Mouse (Mus musculus): ENCODE measurements around the gene Cyb5b.

Gene Cyb5b

DNA sequence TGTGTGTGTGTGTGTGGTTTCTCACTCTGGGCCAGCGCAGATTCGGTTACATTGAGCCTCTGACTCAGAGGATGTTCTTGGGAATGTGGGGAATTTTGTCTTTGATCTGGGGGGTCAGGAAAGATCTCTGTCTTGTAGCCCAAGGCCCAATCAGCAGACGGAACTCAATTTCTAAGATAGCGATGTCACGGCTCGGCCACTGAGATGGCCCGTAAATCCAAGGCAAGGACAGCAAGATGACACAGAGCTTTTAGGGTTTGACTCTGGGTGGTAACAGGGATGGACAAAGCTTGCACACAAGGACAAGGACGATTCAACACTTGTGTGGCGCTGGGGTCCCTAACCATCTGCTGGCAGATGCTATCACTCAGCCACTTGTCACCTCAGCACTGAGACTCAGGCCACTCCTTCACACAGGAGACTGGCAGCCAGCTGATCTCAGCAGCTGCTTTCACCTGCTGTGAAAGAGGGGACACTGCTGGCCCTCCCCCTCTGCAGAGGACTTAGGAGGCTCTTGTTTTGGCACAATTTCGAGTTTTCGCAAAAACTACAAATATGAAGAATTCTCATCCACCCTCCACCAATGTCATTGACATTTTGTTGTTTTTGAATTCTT is 76.7 kb downstream of the Cyb5b start:
- DNase-seq (ENCODE audit: low spot score): no peak

DNA sequence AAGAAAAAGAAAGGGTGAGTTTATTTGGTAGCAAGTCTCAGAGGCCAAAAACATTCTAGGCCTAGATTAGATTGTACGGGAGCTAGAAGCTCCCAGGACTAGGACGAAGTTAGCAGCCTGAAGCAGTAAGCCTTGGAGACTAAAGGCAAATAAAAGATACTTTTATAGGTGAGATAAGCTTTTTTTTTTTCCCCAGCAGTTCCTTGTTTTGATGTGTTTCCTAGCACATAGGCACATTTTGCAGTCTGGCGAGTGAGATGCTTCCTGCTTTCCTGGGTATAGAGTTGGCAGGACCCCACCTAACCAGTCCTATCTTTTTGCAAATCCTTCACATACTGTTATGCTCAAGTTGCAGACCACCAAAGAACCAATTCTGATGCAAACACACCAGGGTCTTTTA is 82.8 kb downstream of the Cyb5b start:
- no peak for DNase-seq (ENCODE audit: low spot score)

DNA sequence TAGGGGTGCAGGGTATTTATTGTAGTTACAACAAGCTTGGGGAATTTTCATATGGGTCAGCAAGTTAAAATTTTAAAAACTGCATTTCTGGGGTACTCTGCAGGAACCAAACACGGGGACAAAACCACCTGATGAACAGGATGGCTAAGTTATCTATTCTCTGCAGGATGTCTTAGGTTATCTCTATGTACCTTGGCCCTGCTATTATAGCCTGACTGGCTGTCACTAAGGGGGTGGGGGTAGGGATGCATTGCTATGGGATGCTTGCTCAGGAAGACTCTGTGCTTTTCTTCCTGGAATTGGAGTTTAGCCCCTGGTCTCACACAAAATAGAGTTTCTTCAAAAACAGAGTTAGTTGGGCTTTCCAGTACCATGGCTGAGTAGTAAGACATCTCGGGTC is 83.3 kb downstream of the Cyb5b start:
- DNase-seq (ENCODE audit: low spot score): no peak
